Mouse (Mus musculus): ENCODE measurements around the gene Draxin.

GRCm38 (mm10) chr4:148166986-148167385, 36.5 kb upstream of the Draxin start:
- TF ChIP-seq CTCF (conservative IDR thresholded peaks at IDR 0.05; ENCODE audit: low read length) (peak; percentile 51), POU5F1 (IDR thresholded peaks at IDR 0.05; ENCODE audit: borderline replicate concordance, low read length) (no peak)

All from E14TG2a.4 (cell line).